Mouse (Mus musculus): ENCODE data around the gene Tmem82. TPM values are rescaled to one million over a fixed set of nuclear protein-coding genes. Genes with fewer than 3 reads are reported as not detected.

The Tmem82 gene
- polyA plus RNA-seq, 1 experiment from 2014 or later = 0.13 TPM

- Histone ChIP-seq H3K4me3 (replicated peaks; ENCODE audit: low read length) (peak overlapping the region; percentile 56), H3K27me3 (replicated peaks; ENCODE audit: control insufficient read depth, insufficient read depth, low read length) (peaks cover 13% of the 10 kb centered on the region), H3K9me3 (ENCODE audit: control insufficient read depth, low read length) (no peaks in the 10 kb centered on the region), H3K36me3 (ENCODE audit: control insufficient read depth, insufficient read depth) (no peaks in the 10 kb centered on the region), H3K4me1 (replicated peaks; ENCODE audit: control insufficient read depth, insufficient read depth, low read length) (peaks cover 22% of the 10 kb centered on the region), H3K9ac (replicated peaks; ENCODE audit: low read depth, low read length) (peak overlapping the region; percentile 16; the same call in 1 of the 2 replicates), H3K27ac (ENCODE audit: low read length) (no peak overlapping the region), H3K4me2 (ENCODE audit: low read length) (peak overlapping the region; percentile 77)
- 1% methylated on average over 19 of the region's 19 CpGs for WGBS
- no peak for ATAC-seq
Observed at GRCm38 (mm10) chr4:141598199-141598893, 20.1 kb downstream of the Tmem82 start.

GRCm38 (mm10) chr4:141596700-141597328 is 21.6 kb downstream of the Tmem82 start:
- H3K27ac ChIP-seq (ENCODE audit: low read length) = no peak overlapping the region
- no peak overlapping the region for H3K4me3 ChIP-seq (replicated peaks; ENCODE audit: low read length)
- H3K4me2 ChIP-seq (ENCODE audit: low read length) = no peak overlapping the region
- WGBS = 85% methylated on average over 8 of the region's 8 CpGs
- H3K4me1 ChIP-seq (replicated peaks; ENCODE audit: control insufficient read depth, insufficient read depth, low read length) = peaks cover 22% of the 10 kb centered on the region
- peaks cover 13% of the 10 kb centered on the region for H3K27me3 ChIP-seq (replicated peaks; ENCODE audit: control insufficient read depth, insufficient read depth, low read length)
- no peak for ATAC-seq
- H3K9me3 ChIP-seq (ENCODE audit: control insufficient read depth, low read length) = no peaks in the 10 kb centered on the region
- no peak overlapping the region for H3K9ac ChIP-seq (replicated peaks; ENCODE audit: low read depth, low read length)
- no peaks in the 10 kb centered on the region for H3K36me3 ChIP-seq (ENCODE audit: control insufficient read depth, insufficient read depth)

GRCm38 (mm10) chr4:141595605-141596268 is 22.7 kb downstream of the Tmem82 start:
- Histone ChIP-seq H3K27me3 (replicated peaks; ENCODE audit: control insufficient read depth, insufficient read depth, low read length) (peaks cover 13% of the 10 kb centered on the region), H3K9me3 (ENCODE audit: control insufficient read depth, low read length) (no peaks in the 10 kb centered on the region), H3K9ac (replicated peaks; ENCODE audit: low read depth, low read length) (no peak overlapping the region), H3K4me3 (replicated peaks; ENCODE audit: low read length) (no peak overlapping the region), H3K36me3 (ENCODE audit: control insufficient read depth, insufficient read depth) (no peaks in the 10 kb centered on the region), H3K4me2 (ENCODE audit: low read length) (no peak overlapping the region), H3K4me1 (replicated peaks; ENCODE audit: control insufficient read depth, insufficient read depth, low read length) (peaks cover 22% of the 10 kb centered on the region), H3K27ac (ENCODE audit: low read length) (no peak overlapping the region)
- no peak for ATAC-seq
- WGBS = 78% methylated on average over 9 of the region's 9 CpGs

DNA sequence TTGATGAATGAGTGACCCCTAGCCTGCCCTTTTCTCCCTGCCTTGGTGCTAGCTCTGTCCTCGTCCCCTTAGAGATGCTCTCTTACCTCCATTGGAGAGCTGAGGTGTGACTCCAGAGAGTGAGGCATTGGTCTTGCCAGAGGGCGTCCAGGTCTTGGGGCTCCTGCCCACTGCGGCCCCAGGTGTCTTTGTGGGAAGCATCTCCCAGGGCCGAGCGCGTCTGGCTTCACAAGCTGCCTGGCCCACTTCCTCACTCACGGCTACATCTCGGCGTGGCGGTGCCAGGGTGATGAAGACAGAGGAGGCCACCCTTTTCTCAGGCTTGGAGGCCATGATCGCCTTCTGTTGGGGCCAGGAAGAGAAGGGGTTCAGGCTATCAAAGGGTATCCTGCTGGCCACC is 23.3 kb downstream of the Tmem82 start:
- ATAC-seq = no peak
- peaks cover 20% of the 10 kb centered on the region for H3K4me1 ChIP-seq (replicated peaks; ENCODE audit: control insufficient read depth, insufficient read depth, low read length)
- WGBS = 95% methylated on average over 11 of the region's 11 CpGs

DNA sequence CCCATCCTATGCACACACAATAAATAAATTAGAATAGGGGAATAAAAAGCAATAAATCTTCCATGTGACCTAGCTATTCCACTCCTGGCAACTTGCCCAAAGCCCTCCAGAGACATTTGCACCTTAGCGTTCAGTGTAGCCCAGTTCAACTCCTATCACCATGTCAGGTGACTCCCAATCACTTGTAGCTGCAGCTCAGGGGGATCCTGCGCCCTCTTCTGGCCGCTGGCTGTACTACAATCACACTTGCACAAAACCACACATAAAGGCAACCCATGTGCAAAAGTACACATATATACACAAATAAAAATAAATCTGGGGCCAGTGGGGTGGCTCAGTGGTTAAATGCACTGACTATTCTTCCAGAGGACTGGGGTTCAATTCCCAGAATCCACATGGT is 26.9 kb downstream of the Tmem82 start:
- no peaks in the 10 kb centered on the region for H3K27me3 ChIP-seq (replicated peaks; ENCODE audit: control insufficient read depth, insufficient read depth, low read length)
- ATAC-seq = no peak
- WGBS = 20% methylated on average over 3 of the region's 3 CpGs
- H3K4me1 ChIP-seq (replicated peaks; ENCODE audit: control insufficient read depth, insufficient read depth, low read length) = no peaks in the 10 kb centered on the region
- no peak overlapping the region for H3K9ac ChIP-seq (replicated peaks; ENCODE audit: low read depth, low read length)
- no peak overlapping the region for H3K4me2 ChIP-seq (ENCODE audit: low read length)
- H3K9me3 ChIP-seq (ENCODE audit: control insufficient read depth, low read length) = no peaks in the 10 kb centered on the region
- no peaks in the 10 kb centered on the region for H3K36me3 ChIP-seq (ENCODE audit: control insufficient read depth, insufficient read depth)
- H3K4me3 ChIP-seq (replicated peaks; ENCODE audit: low read length) = no peak overlapping the region
- no peak overlapping the region for H3K27ac ChIP-seq (ENCODE audit: low read length)

More for the DNA sequence above, 23.3 kb downstream of the Tmem82 start:
- H3K9me3 ChIP-seq (ENCODE audit: control insufficient read depth, low read length) = no peaks in the 10 kb centered on the region
- no peaks in the 10 kb centered on the region for H3K36me3 ChIP-seq (ENCODE audit: control insufficient read depth, insufficient read depth)
- peaks cover 13% of the 10 kb centered on the region for H3K27me3 ChIP-seq (replicated peaks; ENCODE audit: control insufficient read depth, insufficient read depth, low read length)
- no peak overlapping the region for H3K27ac ChIP-seq (ENCODE audit: low read length)
- no peak overlapping the region for H3K4me3 ChIP-seq (replicated peaks; ENCODE audit: low read length)
- no peak overlapping the region for H3K9ac ChIP-seq (replicated peaks; ENCODE audit: low read depth, low read length)
- no peak overlapping the region for H3K4me2 ChIP-seq (ENCODE audit: low read length)

DNA sequence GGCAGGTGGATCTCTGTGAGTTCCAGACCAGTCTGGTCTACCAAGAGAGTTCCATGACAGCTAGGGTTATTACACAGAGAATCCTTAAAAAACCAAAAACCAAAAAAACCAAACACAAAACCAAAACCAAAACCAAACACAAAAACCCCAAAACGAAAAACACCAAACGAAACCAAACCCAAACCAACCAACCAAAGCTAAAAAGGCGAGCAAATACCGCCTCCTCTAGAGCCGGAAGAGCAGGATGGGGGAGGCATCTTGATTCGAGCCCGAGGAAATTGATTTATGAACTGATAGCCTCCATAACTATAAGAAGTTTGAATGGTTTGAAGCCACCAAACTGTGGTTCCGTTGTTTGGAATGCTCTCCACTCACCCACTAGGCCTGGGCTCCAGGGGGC is 34.5 kb downstream of the Tmem82 start:
- Histone ChIP-seq H3K36me3 (ENCODE audit: control insufficient read depth, insufficient read depth) (no peaks in the 10 kb centered on the region), H3K4me3 (replicated peaks; ENCODE audit: low read length) (no peak overlapping the region), H3K4me2 (ENCODE audit: low read length) (no peak overlapping the region), H3K9me3 (ENCODE audit: control insufficient read depth, low read length) (no peaks in the 10 kb centered on the region), H3K27me3 (replicated peaks; ENCODE audit: control insufficient read depth, insufficient read depth, low read length) (no peaks in the 10 kb centered on the region), H3K4me1 (replicated peaks; ENCODE audit: control insufficient read depth, insufficient read depth, low read length) (no peaks in the 10 kb centered on the region), H3K27ac (ENCODE audit: low read length) (no peak overlapping the region), H3K9ac (replicated peaks; ENCODE audit: low read depth, low read length) (no peak overlapping the region)
- ATAC-seq = no peak
- 92% methylated on average over 8 of the region's 8 CpGs for WGBS

DNA sequence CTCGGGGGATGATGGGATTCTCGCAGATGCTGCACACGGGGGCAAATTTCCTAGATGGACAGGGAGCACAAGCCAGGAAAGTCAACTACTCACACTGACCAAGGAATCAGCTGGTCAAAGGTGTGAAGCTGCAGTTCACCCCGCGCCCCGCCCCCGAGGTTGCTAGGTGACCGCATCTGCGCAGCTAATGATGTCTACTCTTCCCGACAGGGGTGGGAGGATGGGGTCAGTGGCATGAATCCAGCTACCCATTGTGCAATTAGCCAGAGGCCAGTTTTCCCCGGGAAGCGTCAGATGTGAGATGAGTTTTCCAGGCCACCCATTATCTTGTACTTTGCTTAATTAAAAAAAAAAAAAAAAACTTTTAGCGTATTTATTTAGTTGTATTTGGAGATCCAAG is 37.4 kb downstream of the Tmem82 start:
- Histone ChIP-seq H3K27ac (ENCODE audit: low read length) (no peak overlapping the region), H3K9me3 (ENCODE audit: control insufficient read depth, low read length) (no peaks in the 10 kb centered on the region), H3K4me1 (replicated peaks; ENCODE audit: control insufficient read depth, insufficient read depth, low read length) (no peaks in the 10 kb centered on the region), H3K9ac (replicated peaks; ENCODE audit: low read depth, low read length) (no peak overlapping the region), H3K4me2 (ENCODE audit: low read length) (no peak overlapping the region), H3K4me3 (replicated peaks; ENCODE audit: low read length) (no peak overlapping the region), H3K36me3 (ENCODE audit: control insufficient read depth, insufficient read depth) (no peaks in the 10 kb centered on the region), H3K27me3 (replicated peaks; ENCODE audit: control insufficient read depth, insufficient read depth, low read length) (no peaks in the 10 kb centered on the region)
- ATAC-seq = no peak
- WGBS = 77% methylated on average over 13 of the region's 13 CpGs

- H3K4me3 ChIP-seq (replicated peaks; ENCODE audit: low read length) = no peak overlapping the region
- no peak overlapping the region for H3K27ac ChIP-seq (ENCODE audit: low read length)
- no peaks in the 10 kb centered on the region for H3K36me3 ChIP-seq (ENCODE audit: control insufficient read depth, insufficient read depth)
- no peak overlapping the region for H3K9ac ChIP-seq (replicated peaks; ENCODE audit: low read depth, low read length)
- peaks cover 4% of the 10 kb centered on the region; the same call in 1 of the 2 replicates for H3K4me1 ChIP-seq (replicated peaks; ENCODE audit: control insufficient read depth, insufficient read depth, low read length)
- no peaks in the 10 kb centered on the region for H3K27me3 ChIP-seq (replicated peaks; ENCODE audit: control insufficient read depth, insufficient read depth, low read length)
- H3K4me2 ChIP-seq (ENCODE audit: low read length) = no peak overlapping the region
- H3K9me3 ChIP-seq (ENCODE audit: control insufficient read depth, low read length) = no peaks in the 10 kb centered on the region
- ATAC-seq = no peak
- WGBS = 83% methylated on average over 3 of the region's 3 CpGs
Observed at GRCm38 (mm10) chr4:141578833-141579232, 39.6 kb downstream of the Tmem82 start.

DNA sequence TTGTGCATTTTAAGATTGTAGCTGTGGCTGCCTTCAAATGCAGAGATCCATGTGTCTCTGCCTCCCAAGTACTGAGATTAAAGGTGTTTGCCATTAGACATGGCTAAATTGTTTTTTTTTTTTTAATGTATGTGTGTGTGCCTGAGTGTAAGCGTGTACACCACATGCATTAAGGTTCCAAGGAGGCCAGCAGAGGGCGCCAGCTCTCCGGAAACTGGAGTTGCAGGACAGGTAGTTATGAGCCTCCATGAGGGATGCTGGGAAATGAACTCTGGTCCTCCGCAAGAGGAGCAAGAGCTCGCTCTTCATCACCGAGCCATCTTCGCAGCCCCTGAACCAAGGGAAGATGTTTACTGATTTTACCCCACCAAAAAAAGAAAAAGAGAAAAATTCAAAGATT is 41.6 kb downstream of the Tmem82 start:
- Histone ChIP-seq H3K4me1 (replicated peaks; ENCODE audit: control insufficient read depth, insufficient read depth, low read length) (peaks cover 4% of the 10 kb centered on the region; the same call in 1 of the 2 replicates), H3K36me3 (ENCODE audit: control insufficient read depth, insufficient read depth) (no peaks in the 10 kb centered on the region), H3K4me3 (replicated peaks; ENCODE audit: low read length) (no peak overlapping the region), H3K9me3 (ENCODE audit: control insufficient read depth, low read length) (no peaks in the 10 kb centered on the region), H3K27me3 (replicated peaks; ENCODE audit: control insufficient read depth, insufficient read depth, low read length) (no peaks in the 10 kb centered on the region), H3K4me2 (ENCODE audit: low read length) (no peak overlapping the region), H3K27ac (ENCODE audit: low read length) (no peak overlapping the region), H3K9ac (replicated peaks; ENCODE audit: low read depth, low read length) (no peak overlapping the region)
- no peak for ATAC-seq
- WGBS = 94% methylated on average over 7 of the region's 7 CpGs

All from forebrain, embryonic 16.5 days (tissue).